Mouse (Mus musculus) layer of hippocampus, adult 9-11 months (tissue): ENCODE measurements around the gene Nhsl1.

Source experiments
- DNase-seq: peaks from one replicate; pipeline ENCODE4 v3.0.0; 2022

Gene Nhsl1

GRCm38 (mm10) chr10:18318916-18319481 lies at the start of gene Nhsl1:
Nhsl1 (plus strand) TSS chr10:18318985.
- DNase-seq: no peak

- no peak for DNase-seq
Observed at GRCm38 (mm10) chr10:18276090-18276734, 42.6 kb upstream of the Nhsl1 start.

GRCm38 (mm10) chr10:18283991-18284390 lies 34.8 kb upstream of the Nhsl1 start:
- no peak for DNase-seq

- DNase-seq: no peak
Observed at GRCm38 (mm10) chr10:18289512-18289911, 29.3 kb upstream of the Nhsl1 start.

GRCm38 (mm10) chr10:18305106-18305505 lies 13.7 kb upstream of the Nhsl1 start:
- peak; percentile 14 for DNase-seq

GRCm38 (mm10) chr10:18315071-18315470 lies 3.7 kb upstream of the Nhsl1 start:
- peak; percentile 22 for DNase-seq

GRCm38 (mm10) chr10:18317521-18317920 lies 1.3 kb upstream of the Nhsl1 start:
- no peak for DNase-seq

- DNase-seq: no peak
Observed at GRCm38 (mm10) chr10:18317961-18318915, 547 bp upstream of the Nhsl1 start.

GRCm38 (mm10) chr10:18319691-18320090 lies 906 bp downstream of the Nhsl1 start:
- no peak for DNase-seq

- no peak for DNase-seq
Observed at GRCm38 (mm10) chr10:18321861-18322260, 3.1 kb downstream of the Nhsl1 start.

GRCm38 (mm10) chr10:18323701-18324100 lies 4.9 kb downstream of the Nhsl1 start:
- no peak for DNase-seq

- DNase-seq: no peak
Observed at GRCm38 (mm10) chr10:18328331-18328908, 9.6 kb downstream of the Nhsl1 start.

- DNase-seq: no peak
Observed at GRCm38 (mm10) chr10:18329096-18330038, 10.6 kb downstream of the Nhsl1 start.

GRCm38 (mm10) chr10:18330445-18330844 lies 11.7 kb downstream of the Nhsl1 start:
- DNase-seq: no peak

- DNase-seq: no peak
Observed at GRCm38 (mm10) chr10:18333575-18333974, 14.8 kb downstream of the Nhsl1 start.

GRCm38 (mm10) chr10:18334176-18334575 lies 15.4 kb downstream of the Nhsl1 start:
- DNase-seq: no peak

- no peak for DNase-seq
Observed at GRCm38 (mm10) chr10:18334734-18335133, 15.9 kb downstream of the Nhsl1 start.

GRCm38 (mm10) chr10:18337725-18338124 lies 18.9 kb downstream of the Nhsl1 start:
- no peak for DNase-seq

GRCm38 (mm10) chr10:18339386-18339785 lies 20.6 kb downstream of the Nhsl1 start:
- no peak for DNase-seq

GRCm38 (mm10) chr10:18340930-18341329 lies 22.1 kb downstream of the Nhsl1 start:
- no peak for DNase-seq

GRCm38 (mm10) chr10:18341444-18342196 lies 22.8 kb downstream of the Nhsl1 start:
- DNase-seq: no peak
